Mouse (Mus musculus) hindbrain, embryonic 15.5 days (tissue): Measurements from ENCODE around the gene Tgfbr2. TPM values are rescaled to one million over a fixed set of nuclear protein-coding genes. Genes with fewer than 3 reads are reported as not detected.
A peak's percentile ranks its signal among the peaks of the same experiment; 100 is the strongest.

Source experiments
- ATAC-seq: fragments of 200-750 bp; cut with Nextera tagmentation; 2 replicates; pipeline ENCODE4 v1.8.0; 2017; ENCODE audit warnings: low read depth, moderate number of reproducible peaks, moderate TSS enrichment; ENCODE audit not compliant: low FRiP score
- H3K27ac ChIP-seq: fragments of 300-500 bp; sonication (generic); replicated peaks from 2 replicates; pipeline ENCODE4 v1.5.1; 2015; ENCODE audit warnings: mild to moderate bottlenecking, inconsistent platforms
- H3K27me3 ChIP-seq: fragments of 300-500 bp; sonication (generic); 2 replicates; pipeline ENCODE4 v1.6.1; 2015; ENCODE audit warnings: control low read depth, inconsistent platforms
- H3K36me3 ChIP-seq: fragments of 300-500 bp; sonication (generic); 2 replicates; pipeline ENCODE4 v1.6.1; 2015; ENCODE audit warnings: control low read depth, inconsistent platforms
- H3K4me1 ChIP-seq: fragments of 300-500 bp; sonication (generic); replicated peaks from 2 replicates; pipeline ENCODE4 v1.6.1; 2015; ENCODE audit warnings: control low read depth, inconsistent platforms
- H3K4me2 ChIP-seq: fragments of 300-500 bp; sonication (generic); 2 replicates; pipeline ENCODE4 v1.6.1; 2015; ENCODE audit warnings: moderate library complexity, mild to moderate bottlenecking, inconsistent platforms
- H3K4me3 ChIP-seq: fragments of 300-500 bp; sonication (generic); 2 replicates; pipeline ENCODE4 v1.5.1; 2015; ENCODE audit warnings: mild to moderate bottlenecking, inconsistent platforms
- H3K9ac ChIP-seq: fragments of 300-500 bp; sonication (generic); 2 replicates; pipeline ENCODE4 v1.6.1; 2015; ENCODE audit warnings: inconsistent platforms
- H3K9me3 ChIP-seq: fragments of 300-500 bp; sonication (generic); 2 replicates; pipeline ENCODE4 v1.6.1; 2016; ENCODE audit warnings: control low read depth, inconsistent platforms
- WGBS: fragments of 180-500 bp; shearing (Covaris S2); methylation state at CpG from one replicate; pipeline ENCODE4 v1.1.7; 2015; 5-methylcytosine and 5-hydroxymethylcytosine counted together
- polyA plus RNA-seq: library from polyadenylated mRNA; unstranded; fragments of >200 nt; fragmentation: Nextera tagmentation; extraction: Ambion mirVana; gene quantifications from 2 replicates; pipeline ENCODE4 v1.2.1, GENCODE M21; 2015

Gene Tgfbr2
- polyA plus RNA-seq, 1 experiment from 2014 or later = 9.8 TPM

GRCm38 (mm10) chr9:116192826-116193534 is 17.8 kb upstream of the Tgfbr2 start:
- no peaks in the 10 kb centered on the region for H3K9me3 ChIP-seq
- no peaks in the 10 kb centered on the region for H3K4me1 ChIP-seq
- H3K9ac ChIP-seq = no peak overlapping the region
- no peak overlapping the region for H3K27ac ChIP-seq
- ATAC-seq = no peak
- no peak overlapping the region for H3K4me3 ChIP-seq
- no peak overlapping the region for H3K4me2 ChIP-seq
- no peaks in the 10 kb centered on the region for H3K36me3 ChIP-seq
- WGBS = 95% methylated on average over 12 of the region's 12 CpGs
- no peaks in the 10 kb centered on the region for H3K27me3 ChIP-seq

- WGBS = 86% methylated on average over 7 of the region's 7 CpGs
- Histone ChIP-seq H3K9ac (no peak overlapping the region), H3K27me3 (no peaks in the 10 kb centered on the region), H3K4me2 (no peak overlapping the region), H3K4me3 (no peak overlapping the region), H3K27ac (no peak overlapping the region), H3K4me1 (no peaks in the 10 kb centered on the region), H3K9me3 (no peaks in the 10 kb centered on the region), H3K36me3 (no peaks in the 10 kb centered on the region)
- no peak for ATAC-seq
Measured at GRCm38 (mm10) chr9:116192253-116192652, 17.1 kb upstream of the Tgfbr2 start.

- 91% methylated on average over 4 of the region's 4 CpGs for WGBS
Measured at GRCm38 (mm10) chr9:116189831-116190230, 14.7 kb upstream of the Tgfbr2 start.

GRCm38 (mm10) chr9:116188952-116189666 is 13.9 kb upstream of the Tgfbr2 start:
- ATAC-seq = no peak
- WGBS = 84% methylated on average over 15 of the region's 15 CpGs

More at GRCm38 (mm10) chr9:116189831-116190230, 14.7 kb upstream of the Tgfbr2 start:
- Histone ChIP-seq H3K9ac (no peak overlapping the region), H3K27ac (no peak overlapping the region), H3K9me3 (no peaks in the 10 kb centered on the region), H3K4me2 (no peak overlapping the region), H3K4me3 (no peak overlapping the region), H3K27me3 (no peaks in the 10 kb centered on the region), H3K36me3 (no peaks in the 10 kb centered on the region), H3K4me1 (no peaks in the 10 kb centered on the region)
- ATAC-seq = no peak

GRCm38 (mm10) chr9:116187181-116187731 is 12.1 kb upstream of the Tgfbr2 start:
- Histone ChIP-seq H3K9ac (no peak overlapping the region), H3K4me3 (no peak overlapping the region), H3K27me3 (no peaks in the 10 kb centered on the region), H3K4me1 (no peaks in the 10 kb centered on the region), H3K9me3 (no peaks in the 10 kb centered on the region), H3K36me3 (no peaks in the 10 kb centered on the region), H3K4me2 (no peak overlapping the region), H3K27ac (no peak overlapping the region)
- no peak for ATAC-seq
- WGBS = 92% methylated on average over 10 of the region's 10 CpGs

More at GRCm38 (mm10) chr9:116188952-116189666, 13.9 kb upstream of the Tgfbr2 start:
- Histone ChIP-seq H3K27ac (no peak overlapping the region), H3K4me2 (no peak overlapping the region), H3K9ac (no peak overlapping the region), H3K27me3 (no peaks in the 10 kb centered on the region), H3K4me1 (no peaks in the 10 kb centered on the region), H3K9me3 (no peaks in the 10 kb centered on the region), H3K36me3 (no peaks in the 10 kb centered on the region), H3K4me3 (no peak overlapping the region)

GRCm38 (mm10) chr9:116184903-116185302 is 9.7 kb upstream of the Tgfbr2 start:
- no peak for ATAC-seq
- no peaks in the 10 kb centered on the region for H3K27me3 ChIP-seq
- H3K36me3 ChIP-seq = no peaks in the 10 kb centered on the region
- no peak overlapping the region for H3K4me3 ChIP-seq
- no peak overlapping the region for H3K9ac ChIP-seq
- H3K27ac ChIP-seq = no peak overlapping the region
- 91% methylated on average over 5 of the region's 5 CpGs for WGBS
- no peaks in the 10 kb centered on the region for H3K4me1 ChIP-seq
- H3K9me3 ChIP-seq = no peaks in the 10 kb centered on the region
- H3K4me2 ChIP-seq = no peak overlapping the region

- Histone ChIP-seq H3K4me1 (no peaks in the 10 kb centered on the region), H3K9ac (no peak overlapping the region), H3K27ac (no peak overlapping the region), H3K27me3 (no peaks in the 10 kb centered on the region), H3K9me3 (no peaks in the 10 kb centered on the region), H3K4me3 (no peak overlapping the region), H3K36me3 (no peaks in the 10 kb centered on the region), H3K4me2 (no peak overlapping the region)
- 91% methylated on average over 6 of the region's 6 CpGs for WGBS
- ATAC-seq = no peak
Measured at GRCm38 (mm10) chr9:116183035-116183434, 7.9 kb upstream of the Tgfbr2 start.

- Histone ChIP-seq H3K4me1 (no peaks in the 10 kb centered on the region), H3K4me2 (no peak overlapping the region), H3K4me3 (no peak overlapping the region), H3K9ac (no peak overlapping the region), H3K27ac (no peak overlapping the region), H3K27me3 (no peaks in the 10 kb centered on the region), H3K36me3 (no peaks in the 10 kb centered on the region), H3K9me3 (no peaks in the 10 kb centered on the region)
- ATAC-seq = no peak
- 90% methylated on average over 5 of the region's 5 CpGs for WGBS
Measured at GRCm38 (mm10) chr9:116181608-116182007, 6.4 kb upstream of the Tgfbr2 start.

- no peak for ATAC-seq
- Histone ChIP-seq H3K36me3 (no peaks in the 10 kb centered on the region), H3K27me3 (peaks cover 21% of the 10 kb centered on the region), H3K9ac (no peak overlapping the region), H3K4me3 (no peak overlapping the region), H3K27ac (no peak overlapping the region), H3K4me1 (peaks cover 18% of the 10 kb centered on the region), H3K4me2 (no peak overlapping the region), H3K9me3 (no peaks in the 10 kb centered on the region)
- 78% methylated on average over 3 of the region's 3 CpGs for WGBS
Measured at GRCm38 (mm10) chr9:116178151-116178550, 3.0 kb upstream of the Tgfbr2 start.

GRCm38 (mm10) chr9:116177108-116177507 is 1.9 kb upstream of the Tgfbr2 start:
- Histone ChIP-seq H3K4me2 (no peak overlapping the region), H3K27me3 (peaks cover 21% of the 10 kb centered on the region), H3K4me3 (no peak overlapping the region), H3K9ac (no peak overlapping the region), H3K27ac (no peak overlapping the region), H3K9me3 (no peaks in the 10 kb centered on the region), H3K4me1 (peaks cover 18% of the 10 kb centered on the region), H3K36me3 (no peaks in the 10 kb centered on the region)
- ATAC-seq = no peak
- 86% methylated on average over 9 of the region's 9 CpGs for WGBS

- Histone ChIP-seq H3K4me1 (peaks cover 18% of the 10 kb centered on the region), H3K27ac (peak overlapping the region; percentile 81), H3K27me3 (peaks cover 21% of the 10 kb centered on the region), H3K4me2 (peak overlapping the region; percentile 98), H3K36me3 (no peaks in the 10 kb centered on the region), H3K9me3 (no peaks in the 10 kb centered on the region), H3K4me3 (peak overlapping the region; percentile 72), H3K9ac (peak overlapping the region; percentile 76)
- ATAC-seq = 0 out of 2 replicates have a peak, but pooled peaks have one; percentile 8
- WGBS = 16% methylated on average over 16 of the region's 16 CpGs
Measured at GRCm38 (mm10) chr9:116175488-116176115, 442 bp upstream of the Tgfbr2 start.
